Mouse (Mus musculus) small intestine, adult 2 months (tissue): ENCODE measurements at regions not wholly inside any gene's neighbourhood (a gene's known extent, or its start where the extent isn't known, plus 50 kb on each side); places are given as distances from the start of the nearest gene placed in this dataset.

Source experiments
- CTCF ChIP-seq: fragments of 200-500 bp; IDR thresholded peaks from 2 replicates; pipeline ENCODE4 v1.5.1; 2012; ENCODE audit warnings: low read depth, mild to moderate bottlenecking, control low read depth, inconsistent platforms, low read length, moderate library complexity, mixed read lengths; ENCODE audit not compliant: insufficient replicate concordance, insufficient read length; ENCODE audit errors: extremely low read depth
- POLR2A ChIP-seq: fragments of 200-500 bp; IDR thresholded peaks from 2 replicates; pipeline ENCODE4 v1.6.1; 2012; ENCODE audit warnings: low read depth, mild to moderate bottlenecking, control low read depth, inconsistent platforms, low read length, moderate library complexity

- TF ChIP-seq CTCF = no peak
- TF ChIP-seq POLR2A = no peak
Measured at GRCm38 (mm10) chr10:84165832-84166567, 274.4 kb downstream of the Nuak1 start.
